Mouse (Mus musculus) kidney, postnatal 25 days (tissue): ENCODE measurements around the gene Myo18a.

Experiments
- DNase-seq, 2 experiments: peaks; one replicate each; pipeline ENCODE4 v3.0.0; 2021; ENCODE audit warnings: mixed read lengths in 2 of 2

The Myo18a gene

GRCm38 (mm10) chr11:77840523-77841245, 77.6 kb downstream of the Myo18a start:
- no peak for DNase-seq

DNA sequence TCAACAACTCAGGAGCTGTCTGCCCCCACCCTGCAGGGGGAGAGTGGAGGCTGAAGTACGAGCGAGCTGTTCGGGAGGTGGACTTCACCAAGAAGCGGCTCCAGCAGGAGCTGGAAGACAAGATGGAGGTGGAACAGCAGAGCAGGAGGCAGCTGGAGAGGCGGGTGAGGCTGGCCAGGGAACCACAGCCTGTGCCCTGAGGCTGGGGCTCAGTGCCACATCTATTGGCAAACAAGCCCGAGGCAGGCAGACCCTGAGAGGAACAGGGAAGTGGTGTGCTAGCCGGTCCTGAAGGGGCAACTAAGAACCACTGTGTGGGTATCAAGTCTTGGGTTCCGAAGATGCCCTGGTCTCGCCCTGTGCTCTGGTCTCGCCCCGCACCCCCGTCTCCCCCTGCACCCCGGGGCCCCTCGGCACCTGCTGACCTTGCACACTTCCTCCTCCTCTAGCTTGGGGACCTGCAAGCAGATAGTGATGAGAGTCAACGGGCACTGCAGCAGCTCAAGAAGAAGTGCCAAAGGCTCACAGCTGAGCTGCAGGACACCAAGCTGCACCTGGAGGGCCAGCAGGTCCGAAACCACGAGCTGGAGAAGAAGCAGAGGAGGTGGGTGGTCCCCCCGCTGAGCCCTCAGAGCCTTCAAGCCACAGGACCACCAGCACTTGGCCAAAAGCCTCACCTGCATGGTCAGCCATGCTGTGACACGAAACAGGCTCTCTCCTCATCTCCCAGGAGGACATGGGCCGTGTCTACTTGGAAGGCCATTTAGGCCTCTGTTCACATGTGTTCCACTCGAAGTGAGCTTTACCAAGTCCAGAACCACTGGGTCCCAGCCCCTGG, 80.2 kb downstream of the Myo18a start:
- DNase-seq: no peak

GRCm38 (mm10) chr11:77843906-77844200, 80.8 kb downstream of the Myo18a start:
- peak in 1 of 2 experiments; percentile 68 for DNase-seq

- peak; percentile 67 to 87 for DNase-seq
Observed at GRCm38 (mm10) chr11:77847599-77848128, 84.6 kb downstream of the Myo18a start.

DNA sequence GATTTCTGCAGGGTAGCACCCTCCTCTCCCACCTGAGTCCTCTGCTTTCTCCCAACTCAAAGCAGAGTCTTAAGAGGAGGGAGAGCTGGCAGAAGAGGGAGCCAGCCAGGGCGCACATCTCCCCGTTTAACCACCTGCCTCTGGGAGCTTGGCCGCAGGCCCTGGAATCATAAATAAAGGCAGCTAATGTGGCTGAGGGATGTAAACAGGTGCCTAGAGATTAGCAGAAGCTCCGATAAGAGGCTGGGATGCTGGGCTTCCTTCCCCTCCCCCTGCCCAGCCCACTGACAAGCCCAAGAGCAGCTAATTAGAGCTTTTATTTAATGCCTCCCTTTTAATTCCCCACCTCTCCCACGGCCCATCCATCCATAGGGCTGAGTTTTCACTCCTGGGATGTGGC, 85.1 kb downstream of the Myo18a start:
- DNase-seq: no peak

GRCm38 (mm10) chr11:77849151-77849550, 86.1 kb downstream of the Myo18a start:
- DNase-seq: no peak

GRCm38 (mm10) chr11:77850401-77851244, 87.6 kb downstream of the Myo18a start:
- no peak for DNase-seq

DNA sequence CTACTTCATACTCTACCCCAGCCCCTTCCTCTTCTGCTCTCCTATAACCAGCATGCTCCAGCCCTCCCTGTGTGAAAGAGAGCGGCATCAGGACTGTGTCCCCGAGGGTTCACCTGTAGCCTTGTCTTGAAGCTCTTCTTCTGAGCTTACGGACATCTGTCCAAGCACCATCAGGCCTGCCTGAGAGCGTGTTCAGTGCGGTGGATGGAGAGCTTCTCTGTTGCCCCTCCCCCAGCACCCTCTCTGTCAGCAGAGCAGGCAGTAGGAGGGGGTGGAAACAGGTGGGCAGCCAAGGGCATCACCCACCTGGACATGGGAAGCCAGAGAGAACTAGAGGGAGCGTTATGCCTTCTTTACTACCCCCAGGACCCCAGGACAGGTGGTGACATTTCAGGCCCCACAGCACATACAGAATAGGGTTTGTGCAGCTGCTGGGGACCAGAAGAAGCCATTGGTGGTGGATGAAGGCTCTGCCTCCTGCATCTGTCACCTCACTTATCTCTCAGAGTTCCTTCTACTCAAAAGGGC, 88.5 kb downstream of the Myo18a start:
- no peak for DNase-seq

DNA sequence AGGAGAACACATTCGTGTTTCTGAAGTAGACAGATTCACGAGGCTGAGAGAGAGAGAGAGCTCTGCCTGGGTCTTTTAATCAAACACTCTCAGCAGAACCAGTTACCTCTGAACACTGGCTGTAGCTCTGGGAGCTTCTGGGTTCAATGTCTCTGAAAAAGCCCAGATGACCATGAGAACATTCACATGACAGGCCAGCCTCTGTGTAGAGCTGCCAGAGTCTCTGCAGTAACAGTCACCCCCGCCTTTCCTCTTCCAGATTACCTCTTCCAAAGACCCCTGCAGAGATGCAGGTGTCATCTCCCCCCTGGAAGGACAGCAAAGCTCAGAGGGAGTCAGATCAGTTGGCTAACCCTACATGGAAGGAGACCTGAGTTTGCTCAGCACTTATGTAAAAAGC, 89.1 kb downstream of the Myo18a start:
- no peak for DNase-seq

GRCm38 (mm10) chr11:77852941-77853668, 90.1 kb downstream of the Myo18a start:
- DNase-seq: peak in 1 of 2 experiments; percentile 21

- no peak for DNase-seq
Observed at GRCm38 (mm10) chr11:77854641-77855040, 91.6 kb downstream of the Myo18a start.

DNA sequence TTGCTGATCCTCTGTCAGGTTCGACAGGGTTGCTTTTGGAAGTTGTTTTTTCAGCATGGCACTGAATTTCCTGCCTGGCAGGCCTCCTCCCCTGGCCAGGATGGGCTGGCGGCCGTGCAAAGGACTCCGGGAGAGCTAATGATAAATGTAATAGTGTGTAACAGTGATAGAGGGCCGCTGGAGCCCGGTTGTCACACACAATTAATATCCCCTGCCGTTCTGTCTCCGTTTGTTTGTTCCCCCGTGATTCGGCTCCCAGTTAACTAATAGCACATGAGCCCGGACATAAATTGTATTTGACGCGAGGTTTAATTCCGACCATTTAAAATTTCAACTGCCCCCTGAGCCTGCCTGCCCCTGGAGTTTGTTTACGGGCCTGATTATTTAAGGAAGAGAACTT, 92.3 kb downstream of the Myo18a start:
- no peak for DNase-seq

DNA sequence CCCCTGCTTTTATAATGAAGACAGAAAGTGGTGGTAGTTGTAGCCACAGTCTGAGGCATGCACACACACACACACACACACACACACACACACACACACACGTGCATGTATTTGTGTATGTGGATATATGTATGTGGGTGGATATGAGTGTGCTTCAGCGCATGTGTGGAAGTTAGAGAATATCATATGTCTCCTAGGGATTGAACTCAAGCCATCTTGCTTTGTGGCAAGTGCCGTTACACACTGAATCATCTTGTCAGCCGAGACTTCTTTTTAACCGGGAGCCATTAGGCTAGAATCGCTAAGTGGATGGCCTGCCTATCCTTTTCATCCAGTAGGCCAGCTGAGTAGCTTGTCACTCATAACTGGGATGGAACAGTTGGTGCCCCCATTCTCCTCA, 94.0 kb downstream of the Myo18a start:
- DNase-seq: no peak

DNA sequence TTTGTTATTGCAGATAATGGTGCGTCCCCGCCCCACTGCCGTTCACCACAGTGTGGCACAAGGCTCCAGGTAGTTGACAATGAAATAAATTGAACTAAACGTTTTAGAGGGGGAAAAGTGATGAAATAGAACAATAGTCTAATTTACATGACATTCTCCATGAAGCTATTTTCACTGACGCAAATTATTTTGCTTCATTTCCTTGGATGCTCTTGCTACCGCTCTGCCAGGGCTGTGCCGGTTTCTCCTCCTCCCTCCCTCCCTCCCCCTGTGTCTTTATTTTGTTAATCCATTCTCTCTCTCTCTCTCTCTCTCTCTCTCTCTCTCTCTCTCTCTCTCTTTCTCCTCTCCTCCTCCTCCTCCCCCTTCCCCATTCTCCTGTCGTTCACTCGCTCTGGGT, 95.5 kb downstream of the Myo18a start:
- no peak for DNase-seq

DNA sequence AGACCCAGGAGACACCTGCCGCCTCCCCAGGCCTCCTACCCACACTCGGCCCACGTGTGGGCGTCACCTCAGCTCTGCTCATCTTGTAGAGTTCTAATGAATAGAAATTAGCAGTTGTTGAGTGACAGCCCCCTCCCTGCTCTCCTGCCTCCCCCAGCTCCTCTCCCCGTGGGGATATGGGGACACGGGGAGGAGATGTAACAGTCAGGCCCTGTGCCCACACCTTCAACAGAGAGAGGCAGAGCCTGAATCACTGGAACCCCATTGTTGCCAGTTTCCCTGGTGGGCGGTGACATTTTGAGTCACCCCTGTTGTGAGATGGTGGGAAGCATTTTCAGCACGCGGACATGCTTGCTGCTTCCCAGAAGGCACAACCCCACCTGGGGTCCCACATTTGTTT, 97.9 kb downstream of the Myo18a start:
- no peak for DNase-seq

DNA sequence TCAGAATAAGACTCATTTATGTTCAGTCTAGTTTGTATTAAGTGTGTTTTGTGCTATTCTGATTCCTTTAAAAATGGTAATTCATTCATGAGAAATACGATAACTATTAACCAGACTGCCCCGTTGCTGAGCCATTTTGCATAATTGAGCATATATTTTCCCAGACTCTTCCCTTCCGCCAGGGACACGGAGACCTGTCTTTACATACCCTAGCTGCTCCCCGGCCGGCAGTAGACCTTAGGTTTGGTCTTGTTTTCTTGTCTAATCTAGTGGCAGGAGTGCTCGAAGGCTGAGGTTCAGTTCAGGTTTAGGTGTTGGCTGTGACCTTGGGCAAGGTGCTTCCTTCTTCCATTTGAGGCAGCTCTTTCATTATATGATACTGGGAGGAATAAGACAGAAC, 99.8 kb downstream of the Myo18a start:
- peak in 1 of 2 experiments; percentile 23 for DNase-seq

DNA sequence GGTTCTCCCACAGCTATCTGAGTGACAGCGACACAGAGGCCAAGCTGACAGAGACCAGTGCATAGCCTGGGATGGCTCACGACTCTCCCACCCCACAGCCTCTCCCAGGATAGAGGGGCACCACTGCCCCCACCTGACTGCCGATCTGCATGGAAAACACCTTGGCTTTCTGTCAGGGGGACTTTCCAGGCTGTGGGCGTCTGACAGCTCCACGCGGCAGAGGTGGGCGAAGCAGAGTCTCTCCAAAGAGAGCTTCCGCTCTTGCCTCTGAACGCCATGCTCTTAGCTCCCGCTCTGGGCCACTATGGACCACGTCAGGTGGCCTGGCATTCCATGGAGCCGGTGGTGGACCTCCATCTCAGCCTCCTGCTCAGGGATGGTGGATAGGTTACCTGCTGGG, 101.7 kb downstream of the Myo18a start:
- no peak for DNase-seq

DNA sequence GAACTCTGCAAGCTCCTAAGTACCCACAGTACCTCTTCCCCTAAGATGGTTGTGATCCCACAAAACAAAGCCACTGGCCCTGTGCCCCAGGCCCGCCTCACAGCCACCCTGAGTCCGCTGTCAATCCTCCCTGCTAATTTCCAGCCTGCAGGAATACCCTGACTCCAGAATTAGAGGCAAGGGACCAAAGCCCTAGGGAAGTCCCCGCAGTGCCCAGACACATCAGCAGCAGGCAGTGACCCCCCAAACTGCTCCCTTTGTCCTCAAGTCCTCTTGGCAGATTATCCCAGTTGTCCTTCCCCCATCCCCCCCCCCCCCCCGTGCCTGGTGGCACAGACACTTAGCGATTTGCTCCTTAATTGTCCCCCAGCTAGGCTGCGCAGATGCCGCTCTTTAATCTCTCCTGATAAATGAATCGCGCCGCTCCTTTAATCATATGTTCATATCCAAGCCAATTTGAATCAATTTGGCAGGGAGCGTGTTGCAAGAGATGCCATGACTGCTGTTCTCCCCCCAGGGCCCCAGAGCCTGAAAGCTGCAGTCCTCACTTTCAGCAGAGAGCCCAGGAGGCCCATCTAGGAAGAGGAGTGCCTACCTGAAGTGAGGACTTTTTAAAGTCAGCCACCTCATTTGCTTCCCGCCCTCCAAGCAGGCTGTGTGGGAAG, 104.5 kb downstream of the Myo18a start:
- no peak for DNase-seq

GRCm38 (mm10) chr11:77871436-77871835, 108.4 kb downstream of the Myo18a start:
- no peak for DNase-seq

DNA sequence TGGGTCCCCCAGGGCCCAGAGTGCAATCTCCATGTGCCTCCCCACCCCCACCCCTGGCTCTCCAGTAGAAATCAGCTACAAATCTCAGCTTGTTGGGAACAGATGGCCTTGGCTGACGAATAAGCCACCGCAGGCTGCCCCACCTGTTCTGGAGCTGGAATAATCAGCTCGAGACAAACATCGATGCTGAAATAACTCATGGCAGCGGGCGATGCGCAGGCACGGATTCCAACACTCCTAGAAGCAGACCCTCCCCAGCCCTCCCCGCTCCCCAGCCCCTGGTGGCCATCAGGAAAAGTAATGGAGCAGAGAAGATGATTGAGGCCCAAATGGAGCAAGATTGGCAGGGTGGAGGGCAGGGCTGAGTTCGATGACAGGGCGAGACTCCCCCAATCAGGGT, 109.2 kb downstream of the Myo18a start:
- no peak for DNase-seq

GRCm38 (mm10) chr11:77872685-77873084, 109.6 kb downstream of the Myo18a start:
- DNase-seq: no peak

GRCm38 (mm10) chr11:77873116-77873515, 110.1 kb downstream of the Myo18a start:
- no peak for DNase-seq
